Mouse (Mus musculus) kidney, postnatal 0 days (tissue): Measurements from ENCODE around the gene Epsti1. TPM values are rescaled to one million over a fixed set of nuclear protein-coding genes. Genes with fewer than 3 reads are reported as not detected.

ENCODE experiments used
- ATAC-seq: fragments of 200-750 bp; cut with Nextera tagmentation; replicated peaks from 2 replicates; pipeline ENCODE4 v1.8.0; 2017; ENCODE audit warnings: low read depth, moderate number of reproducible peaks, moderate TSS enrichment, moderate library complexity; ENCODE audit not compliant: low FRiP score
- DNase-seq: peaks from one replicate; pipeline ENCODE4 v3.0.0-alpha.2; 2016; ENCODE audit warnings: low spot score
- H3K27ac ChIP-seq: fragments of 300-500 bp; sonication (generic); 2 replicates; pipeline ENCODE4 v1.5.1; 2014; ENCODE audit warnings: mild to moderate bottlenecking
- H3K27me3 ChIP-seq: fragments of 300-500 bp; sonication (generic); 2 replicates; pipeline ENCODE4 v1.6.1; 2014; ENCODE audit warnings: low read length, mixed read lengths; ENCODE audit not compliant: insufficient read depth
- H3K36me3 ChIP-seq: fragments of 300-500 bp; sonication (generic); 2 replicates; pipeline ENCODE4 v1.6.1; 2014; ENCODE audit warnings: low read length, mixed read lengths; ENCODE audit not compliant: insufficient read depth
- H3K4me1 ChIP-seq: fragments of 300-500 bp; sonication (generic); replicated peaks from 2 replicates; pipeline ENCODE4 v1.6.1; 2014; ENCODE audit warnings: antibody characterized with exemption, low read length, mixed read lengths; ENCODE audit not compliant: insufficient read depth
- H3K4me2 ChIP-seq: fragments of 300-500 bp; sonication (generic); 2 replicates; pipeline ENCODE4 v1.6.1; 2014; ENCODE audit warnings: mild to moderate bottlenecking, low read length, moderate library complexity, mixed read lengths
- H3K4me3 ChIP-seq: fragments of 300-500 bp; sonication (generic); replicated peaks from 2 replicates; pipeline ENCODE4 v1.5.1; 2014; ENCODE audit warnings: low read depth, low read length
- H3K9ac ChIP-seq: fragments of 300-500 bp; sonication (generic); 2 replicates; pipeline ENCODE4 v1.6.1; 2014; ENCODE audit warnings: low read depth, low read length
- H3K9me3 ChIP-seq: fragments of 300-500 bp; sonication (generic); replicated peaks from 2 replicates; pipeline ENCODE4 v1.6.1; 2016; ENCODE audit warnings: low read length, inconsistent platforms, mixed read lengths
- CTCF ChIP-seq: IDR thresholded peaks from 2 replicates; pipeline ENCODE4 v1.5.1; 2016; ENCODE audit warnings: antibody characterized with exemption, low read depth, mild to moderate bottlenecking, moderate library complexity
- WGBS: fragments of 180-500 bp; shearing (Covaris S2); extraction: QIAGEN DNeasy Blood & Tissue Kit; methylation state at CpG from one replicate; pipeline ENCODE4 v1.1.7; 2014; 5-methylcytosine and 5-hydroxymethylcytosine counted together
- polyA plus RNA-seq: library from polyadenylated mRNA; unstranded; fragments of >200 nt; fragmentation: Nextera tagmentation; extraction: Ambion mirVana; gene quantifications from 2 replicates; pipeline ENCODE4 v1.2.1, GENCODE M21; 2015

The Epsti1 gene
- 3.4 and 3.8 TPM in 2 replicates for polyA plus RNA-seq

GRCm38 (mm10) chr14:77904171-77904762, at the start of gene Epsti1:
TSS of gene Epsti1 (plus strand) at chr14:77904239.
- DNase-seq (no peak), ATAC-seq (no peak)
- Histone ChIP-seq H3K9me3 (0 out of 2 replicates have a peak, but pooled peaks cover 3% of the 10 kb centered on the region), H3K27ac (no peak within 1 kb of the TSS), H3K9ac (0 out of 2 replicates have a peak within 1 kb of the TSS, but pooled peaks have one; percentile 23), H3K36me3 (no peaks in the 10 kb centered on the region), H3K27me3 (no peaks in the 10 kb centered on the region), H3K4me2 (peak within 1 kb of the TSS; percentile 41), H3K4me3 (peak within 1 kb of the TSS; percentile 14; the same call in 1 of the 2 replicates), H3K4me1 (no peaks in the 10 kb centered on the region)
- WGBS: 47% methylated on average over 15 of the region's 15 CpGs
- TF ChIP-seq CTCF: no peak

DNA sequence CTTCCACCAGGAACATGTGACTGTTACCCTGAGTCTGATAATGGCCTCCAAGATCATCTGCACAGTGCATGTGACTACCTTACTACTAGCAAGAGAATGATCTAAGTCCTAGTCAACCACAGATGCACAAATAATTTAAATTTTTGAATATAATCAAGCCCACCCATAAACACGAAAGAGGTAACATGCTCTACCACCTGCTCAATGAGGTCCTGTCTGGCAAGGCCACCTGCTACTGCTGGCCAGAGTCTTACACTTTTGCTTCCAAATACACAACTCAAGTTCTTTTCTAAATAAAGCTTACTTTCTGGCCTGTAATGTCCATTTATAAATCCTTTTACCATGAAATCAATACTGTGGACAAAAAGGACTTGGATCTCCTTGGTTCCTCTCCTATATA, 44.1 kb upstream of the Epsti1 start:
- Histone ChIP-seq H3K4me3 (no peak overlapping the region), H3K4me2 (no peak overlapping the region), H3K9me3 (no peaks in the 10 kb centered on the region), H3K4me1 (no peaks in the 10 kb centered on the region), H3K9ac (no peak overlapping the region), H3K27ac (no peak overlapping the region), H3K27me3 (no peaks in the 10 kb centered on the region), H3K36me3 (0 out of 2 replicates have a peak, but pooled peaks cover 3% of the 10 kb centered on the region)
- ATAC-seq (no peak), DNase-seq (no peak)
- 94% methylated on average over 1 of the region's 1 CpGs for WGBS
- TF ChIP-seq CTCF: no peak

DNA sequence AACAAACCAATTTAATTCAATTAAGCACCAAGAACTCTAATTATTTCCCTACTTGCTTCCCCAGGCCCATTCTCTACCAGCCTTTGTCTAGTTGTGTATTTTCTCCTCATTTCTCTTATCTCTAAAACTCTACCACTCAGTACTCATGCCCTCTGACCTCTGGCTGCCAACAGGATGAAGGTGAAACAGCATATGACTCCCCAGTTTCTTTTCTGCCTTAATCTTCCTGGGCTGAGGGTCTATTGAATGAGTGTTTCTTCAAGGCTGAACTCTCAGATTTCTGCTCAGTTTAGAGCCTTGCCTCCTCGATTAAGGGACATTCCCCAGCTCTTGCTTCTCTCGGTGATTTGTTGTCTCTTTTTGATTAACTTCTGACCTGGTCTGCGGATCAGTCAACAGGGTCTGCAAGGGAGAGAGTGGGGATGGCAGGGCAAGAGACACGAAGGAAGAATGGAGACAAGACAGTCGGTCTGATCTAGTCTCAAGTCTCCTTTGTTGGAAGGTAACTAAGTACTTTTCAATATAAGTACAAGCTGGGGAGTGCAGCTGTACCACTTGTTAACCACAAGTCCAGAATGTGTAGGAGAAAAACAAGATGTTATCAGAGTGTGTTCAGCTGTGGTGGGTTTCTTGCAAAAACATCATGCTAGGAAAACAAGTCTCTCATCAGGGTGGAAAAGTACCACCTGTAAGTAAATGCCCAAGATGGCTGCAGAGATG, 43.0 kb upstream of the Epsti1 start:
- H3K4me1 ChIP-seq: no peaks in the 10 kb centered on the region
- H3K27me3 ChIP-seq: no peaks in the 10 kb centered on the region
- WGBS: 42% methylated on average over 5 of the region's 5 CpGs
- DNase-seq (no peak), ATAC-seq (no peak)
- H3K4me2 ChIP-seq: no peak overlapping the region
- no peak overlapping the region for H3K4me3 ChIP-seq
- no peak for TF ChIP-seq CTCF
- no peaks in the 10 kb centered on the region for H3K36me3 ChIP-seq
- no peaks in the 10 kb centered on the region for H3K9me3 ChIP-seq
- no peak overlapping the region for H3K27ac ChIP-seq
- H3K9ac ChIP-seq: no peak overlapping the region

DNA sequence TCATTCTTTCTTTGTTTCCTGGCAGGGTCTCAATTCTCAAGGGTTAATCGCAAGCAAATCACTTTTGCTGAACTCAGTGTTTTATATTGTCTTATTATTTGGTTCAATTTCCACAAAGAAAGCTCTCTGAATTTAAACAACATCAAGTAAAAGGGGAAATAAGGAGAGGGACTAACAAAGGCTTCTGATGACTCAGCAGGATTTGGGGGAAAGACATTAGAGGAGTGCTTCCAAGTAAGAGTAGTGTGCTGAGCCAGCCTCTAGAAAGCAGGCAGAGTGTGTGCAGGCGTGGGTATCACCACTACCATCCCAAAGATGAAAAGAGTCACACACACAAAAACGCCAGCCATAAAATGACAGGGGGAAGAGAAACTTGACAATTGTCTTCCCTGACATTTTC, 40.0 kb upstream of the Epsti1 start:
- DNase-seq: no peak
- H3K4me1 ChIP-seq: no peaks in the 10 kb centered on the region
- H3K9me3 ChIP-seq: no peaks in the 10 kb centered on the region
- TF ChIP-seq CTCF: no peak
- no peak overlapping the region for H3K27ac ChIP-seq
- H3K4me3 ChIP-seq: no peak overlapping the region
- no peak for ATAC-seq
- no peaks in the 10 kb centered on the region for H3K36me3 ChIP-seq
- WGBS: 77% methylated on average over 3 of the region's 3 CpGs
- no peak overlapping the region for H3K4me2 ChIP-seq
- no peak overlapping the region for H3K9ac ChIP-seq
- H3K27me3 ChIP-seq: no peaks in the 10 kb centered on the region

- no peaks in the 10 kb centered on the region for H3K4me1 ChIP-seq
- H3K4me2 ChIP-seq: no peak overlapping the region
- DNase-seq (no peak), ATAC-seq (no peak)
- no peaks in the 10 kb centered on the region for H3K9me3 ChIP-seq
- no peak overlapping the region for H3K9ac ChIP-seq
- WGBS: 84% methylated on average over 6 of the region's 6 CpGs
- no peaks in the 10 kb centered on the region for H3K27me3 ChIP-seq
- no peak for TF ChIP-seq CTCF
- H3K27ac ChIP-seq: no peak overlapping the region
- no peaks in the 10 kb centered on the region for H3K36me3 ChIP-seq
- H3K4me3 ChIP-seq: no peak overlapping the region
Measured at GRCm38 (mm10) chr14:77864510-77864909, 39.5 kb upstream of the Epsti1 start.

DNA sequence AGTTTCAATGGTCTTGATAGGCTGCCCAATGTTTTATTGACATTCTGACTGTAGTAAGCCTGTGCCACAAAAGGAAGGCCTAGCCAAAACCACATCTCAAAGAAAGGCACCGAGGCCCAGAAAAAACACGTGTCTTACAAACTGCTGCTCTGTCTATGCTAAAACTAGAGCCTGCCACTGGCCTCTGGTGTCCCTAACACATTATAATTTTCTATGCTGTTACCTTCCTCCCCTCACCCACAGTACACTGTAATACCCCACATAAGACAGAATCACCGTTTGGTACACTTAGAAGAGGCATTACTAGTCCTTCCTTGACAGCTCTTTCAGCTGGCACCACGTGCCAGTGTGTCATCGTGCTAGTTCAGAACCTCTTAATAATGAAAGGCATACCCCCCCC, 36.4 kb upstream of the Epsti1 start:
- ATAC-seq (no peak), DNase-seq (no peak)
- 91% methylated on average over 5 of the region's 5 CpGs for WGBS
- Histone ChIP-seq H3K27me3 (no peaks in the 10 kb centered on the region), H3K9me3 (no peaks in the 10 kb centered on the region), H3K27ac (no peak overlapping the region), H3K4me2 (no peak overlapping the region), H3K4me3 (no peak overlapping the region), H3K4me1 (no peaks in the 10 kb centered on the region), H3K36me3 (no peaks in the 10 kb centered on the region), H3K9ac (no peak overlapping the region)
- no peak for TF ChIP-seq CTCF
